Mouse (Mus musculus): ENCODE results near the gene Angptl2. TPM values are rescaled to one million over a fixed set of nuclear protein-coding genes. Genes with fewer than 3 reads are reported as not detected.

The Angptl2 gene
- polyA plus RNA-seq, 1 experiment from 2014 or later: 14.8 TPM

DNA sequence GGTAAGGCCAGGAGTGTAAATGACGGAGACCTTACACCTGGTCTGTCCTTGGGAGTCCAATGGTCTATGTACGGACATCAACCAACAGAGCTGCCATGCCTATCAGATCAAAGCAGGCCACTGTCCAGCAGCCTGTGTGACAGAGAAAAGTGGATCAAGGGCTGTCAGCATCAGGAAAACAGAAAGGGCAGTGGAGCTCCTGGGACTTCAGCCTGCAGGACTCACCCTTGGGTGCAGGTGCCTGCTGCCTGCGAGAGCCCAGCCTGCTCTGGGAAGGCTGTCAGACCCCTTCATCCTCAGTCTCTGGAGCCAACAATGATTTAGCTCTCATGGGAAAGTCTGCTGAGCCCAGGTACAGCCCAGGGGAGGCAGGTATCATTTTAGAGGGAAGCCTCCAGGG is 45.6 kb downstream of the Angptl2 start:
- Histone ChIP-seq H3K9ac (replicated peaks) (no peak overlapping the region), H3K4me1 (replicated peaks) (no peaks in the 10 kb centered on the region), H3K4me2 (replicated peaks) (no peak overlapping the region), H3K27ac (no peak overlapping the region), H3K9me3 (no peaks in the 10 kb centered on the region), H3K4me3 (replicated peaks) (no peak overlapping the region), H3K27me3 (no peaks in the 10 kb centered on the region), H3K36me3 (peaks cover 25% of the 10 kb centered on the region)
- ATAC-seq: no peak
- WGBS: 94% methylated on average over 3 of the region's 3 CpGs

DNA sequence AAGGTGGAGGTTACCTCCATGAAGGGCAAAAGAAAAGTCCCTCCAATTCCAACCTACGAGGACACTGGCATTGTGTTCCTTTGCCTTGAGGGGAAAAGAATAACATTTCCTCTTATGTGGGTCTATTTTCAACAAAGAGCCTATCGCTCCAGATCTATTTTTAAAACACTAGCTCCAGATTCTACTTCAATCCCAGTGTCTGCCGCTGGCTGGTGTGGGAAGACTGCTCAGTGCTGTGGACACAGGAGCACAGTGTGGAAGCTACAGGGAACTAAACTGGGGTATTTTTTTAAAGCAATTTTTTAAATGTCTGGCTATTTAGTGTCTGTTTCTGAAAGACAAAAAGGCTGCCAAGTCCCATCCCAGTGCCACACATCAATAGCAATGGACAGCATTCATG is 49.9 kb downstream of the Angptl2 start:
- Histone ChIP-seq H3K27ac (peak overlapping the region; percentile 27; the same call in 1 of the 2 replicates), H3K36me3 (peaks cover 23% of the 10 kb centered on the region), H3K4me1 (replicated peaks) (0 out of 2 replicates have a peak, but pooled peaks cover 5% of the 10 kb centered on the region)

DNA sequence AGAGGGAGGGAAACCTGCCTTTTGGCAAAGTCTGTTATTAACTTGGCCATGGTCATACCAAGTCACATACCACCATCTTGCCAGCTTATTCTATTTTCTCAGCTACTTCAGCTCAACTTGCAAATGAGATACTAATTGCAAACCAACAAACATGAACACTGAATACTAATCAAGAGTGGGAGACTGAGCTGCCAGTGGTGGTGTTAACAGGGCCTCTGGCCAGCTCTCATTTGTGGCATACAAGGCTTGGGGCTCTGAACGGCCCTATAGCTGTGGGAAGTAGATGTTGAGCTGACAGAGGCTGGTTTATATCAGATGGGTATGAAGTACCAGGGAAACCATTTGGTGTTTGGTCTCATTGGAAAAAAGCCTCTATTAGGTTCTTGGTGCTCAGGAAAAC is 51.2 kb downstream of the Angptl2 start:
- Histone ChIP-seq H3K4me3 (replicated peaks) (no peak overlapping the region), H3K36me3 (peaks cover 24% of the 10 kb centered on the region), H3K4me2 (replicated peaks) (no peak overlapping the region), H3K9me3 (no peaks in the 10 kb centered on the region), H3K27ac (no peak overlapping the region), H3K4me1 (replicated peaks) (peaks cover 11% of the 10 kb centered on the region; the same call in 1 of the 2 replicates), H3K9ac (replicated peaks) (no peak overlapping the region), H3K27me3 (no peaks in the 10 kb centered on the region)
- 76% methylated on average over 1 of the region's 1 CpGs for WGBS
- ATAC-seq: no peak

More for the DNA sequence above, 49.9 kb downstream of the Angptl2 start:
- H3K4me3 ChIP-seq (replicated peaks): no peak overlapping the region
- WGBS: 84% methylated on average over 3 of the region's 3 CpGs
- no peaks in the 10 kb centered on the region for H3K27me3 ChIP-seq
- H3K4me2 ChIP-seq (replicated peaks): no peak overlapping the region
- H3K9ac ChIP-seq (replicated peaks): no peak overlapping the region
- no peaks in the 10 kb centered on the region for H3K9me3 ChIP-seq
- ATAC-seq: no peak

DNA sequence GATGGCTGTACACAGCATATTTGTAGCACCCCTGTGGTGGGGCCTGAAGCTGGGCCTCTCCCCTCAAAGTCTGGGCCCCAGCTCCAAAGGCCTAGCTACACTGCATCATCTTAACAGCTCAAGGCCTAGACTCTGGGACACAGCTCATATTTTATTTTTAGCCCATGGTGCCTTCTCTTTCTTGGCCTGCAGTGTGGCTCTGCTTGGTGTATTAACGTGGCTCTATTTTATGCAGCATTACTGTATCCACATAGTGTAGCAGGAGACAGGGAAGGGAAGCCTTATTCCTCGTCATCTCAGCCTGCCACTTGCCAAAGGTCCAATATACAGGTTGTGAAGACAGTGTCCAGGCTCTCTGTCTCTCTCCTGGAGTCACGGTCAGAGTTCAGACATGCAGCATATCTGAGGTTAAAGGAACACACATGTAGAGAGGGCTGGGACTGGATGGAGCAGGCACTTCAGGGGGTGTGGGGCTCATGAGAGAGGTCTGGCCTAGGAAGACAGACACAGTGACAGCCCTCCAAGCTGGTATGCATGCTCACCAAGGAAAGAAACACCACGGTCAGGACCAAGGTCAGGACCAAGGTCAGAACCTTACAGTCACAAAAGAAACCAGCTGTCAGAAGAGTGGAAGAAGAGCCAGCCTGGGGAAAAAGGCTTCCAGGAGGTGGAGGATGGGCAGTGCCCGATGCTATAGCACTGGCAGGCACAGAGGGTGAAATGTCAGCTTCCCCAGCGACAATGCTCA is 52.7 kb downstream of the Angptl2 start:
- Histone ChIP-seq H3K9me3 (no peaks in the 10 kb centered on the region), H3K27me3 (no peaks in the 10 kb centered on the region), H3K4me1 (replicated peaks) (peaks cover 11% of the 10 kb centered on the region; the same call in 1 of the 2 replicates), H3K9ac (replicated peaks) (no peak overlapping the region), H3K36me3 (peaks cover 36% of the 10 kb centered on the region), H3K4me3 (replicated peaks) (no peak overlapping the region), H3K4me2 (replicated peaks) (no peak overlapping the region), H3K27ac (no peak overlapping the region)
- no peak for ATAC-seq
- 89% methylated on average over 6 of the region's 6 CpGs for WGBS

DNA sequence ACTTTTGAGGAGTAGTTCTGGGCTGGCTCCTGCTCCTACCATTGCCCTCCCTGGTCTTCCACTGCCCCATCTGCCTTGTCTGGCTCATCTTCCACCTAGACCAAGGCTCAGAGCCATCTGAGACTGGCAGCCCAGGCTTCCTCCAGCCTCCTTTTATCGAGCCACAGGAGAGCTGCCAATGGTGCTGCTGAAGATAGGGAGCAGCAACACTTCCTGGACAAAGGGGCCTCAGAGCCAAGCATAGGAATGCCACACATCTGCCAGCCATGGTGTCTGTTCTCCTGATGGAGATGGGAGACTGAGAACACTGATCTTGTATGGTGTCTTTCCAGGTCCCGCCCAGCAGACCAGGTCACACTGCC is 53.2 kb downstream of the Angptl2 start:
- H3K36me3 ChIP-seq: peaks cover 36% of the 10 kb centered on the region
- H3K4me2 ChIP-seq (replicated peaks): no peak overlapping the region
- H3K27ac ChIP-seq: no peak overlapping the region
- WGBS: 93% methylated on average over 2 of the region's 2 CpGs
- H3K9ac ChIP-seq (replicated peaks): no peak overlapping the region
- peaks cover 11% of the 10 kb centered on the region; the same call in 1 of the 2 replicates for H3K4me1 ChIP-seq (replicated peaks)
- ATAC-seq: no peak
- H3K27me3 ChIP-seq: no peaks in the 10 kb centered on the region
- H3K4me3 ChIP-seq (replicated peaks): no peak overlapping the region
- H3K9me3 ChIP-seq: no peaks in the 10 kb centered on the region

DNA sequence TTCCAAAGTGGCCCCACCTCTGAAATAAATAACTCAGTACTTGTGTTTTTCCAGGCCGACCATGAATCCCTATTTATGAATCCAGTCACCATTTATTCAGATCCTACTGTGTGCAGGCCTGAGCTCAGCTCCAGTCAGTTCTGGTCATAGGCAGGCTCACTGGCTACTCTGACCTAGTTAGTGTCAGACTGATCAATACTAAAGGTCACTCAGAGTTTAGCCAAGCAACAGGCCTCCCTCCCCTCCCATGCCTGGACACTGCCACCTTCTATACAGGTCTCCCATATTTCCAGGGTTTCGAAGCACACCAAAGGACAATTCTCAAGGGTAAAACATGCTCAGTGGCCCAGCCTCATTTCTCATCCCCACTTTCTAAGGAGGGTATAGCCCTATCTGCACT is 54.7 kb downstream of the Angptl2 start:
- H3K4me3 ChIP-seq (replicated peaks): no peak overlapping the region
- 97% methylated on average over 2 of the region's 2 CpGs for WGBS
- peaks cover 43% of the 10 kb centered on the region for H3K36me3 ChIP-seq
- peaks cover 11% of the 10 kb centered on the region; the same call in 1 of the 2 replicates for H3K4me1 ChIP-seq (replicated peaks)
- H3K9me3 ChIP-seq: no peaks in the 10 kb centered on the region
- H3K27ac ChIP-seq: no peak overlapping the region
- H3K9ac ChIP-seq (replicated peaks): no peak overlapping the region
- H3K4me2 ChIP-seq (replicated peaks): no peak overlapping the region
- no peaks in the 10 kb centered on the region for H3K27me3 ChIP-seq
- no peak for ATAC-seq

DNA sequence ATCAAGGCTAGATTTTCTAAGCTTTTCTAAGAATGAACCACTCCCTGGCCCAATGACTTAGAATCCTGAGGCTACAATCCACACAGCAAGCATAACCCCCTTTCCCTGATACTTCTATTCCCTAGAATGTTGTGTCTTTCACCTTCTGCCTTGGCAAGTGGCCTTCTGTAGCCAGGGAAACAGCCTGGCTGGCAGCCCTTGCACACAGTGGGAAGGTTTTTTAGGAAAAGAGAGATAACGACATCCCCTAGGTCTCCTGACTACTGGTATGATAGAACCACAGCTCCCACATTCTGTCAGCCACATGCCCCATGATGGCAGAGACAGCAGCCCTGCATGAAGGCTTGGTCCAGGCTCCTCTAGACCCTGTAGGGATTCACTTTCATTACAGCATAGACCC is 55.6 kb downstream of the Angptl2 start:
- no peak overlapping the region for H3K27ac ChIP-seq
- no peak overlapping the region for H3K4me2 ChIP-seq (replicated peaks)
- H3K36me3 ChIP-seq: peaks cover 45% of the 10 kb centered on the region
- no peak overlapping the region for H3K9ac ChIP-seq (replicated peaks)
- H3K9me3 ChIP-seq: no peaks in the 10 kb centered on the region
- no peak for ATAC-seq
- 60% methylated on average over 1 of the region's 1 CpGs for WGBS
- H3K4me1 ChIP-seq (replicated peaks): peaks cover 11% of the 10 kb centered on the region; the same call in 1 of the 2 replicates
- no peaks in the 10 kb centered on the region for H3K27me3 ChIP-seq
- no peak overlapping the region for H3K4me3 ChIP-seq (replicated peaks)

DNA sequence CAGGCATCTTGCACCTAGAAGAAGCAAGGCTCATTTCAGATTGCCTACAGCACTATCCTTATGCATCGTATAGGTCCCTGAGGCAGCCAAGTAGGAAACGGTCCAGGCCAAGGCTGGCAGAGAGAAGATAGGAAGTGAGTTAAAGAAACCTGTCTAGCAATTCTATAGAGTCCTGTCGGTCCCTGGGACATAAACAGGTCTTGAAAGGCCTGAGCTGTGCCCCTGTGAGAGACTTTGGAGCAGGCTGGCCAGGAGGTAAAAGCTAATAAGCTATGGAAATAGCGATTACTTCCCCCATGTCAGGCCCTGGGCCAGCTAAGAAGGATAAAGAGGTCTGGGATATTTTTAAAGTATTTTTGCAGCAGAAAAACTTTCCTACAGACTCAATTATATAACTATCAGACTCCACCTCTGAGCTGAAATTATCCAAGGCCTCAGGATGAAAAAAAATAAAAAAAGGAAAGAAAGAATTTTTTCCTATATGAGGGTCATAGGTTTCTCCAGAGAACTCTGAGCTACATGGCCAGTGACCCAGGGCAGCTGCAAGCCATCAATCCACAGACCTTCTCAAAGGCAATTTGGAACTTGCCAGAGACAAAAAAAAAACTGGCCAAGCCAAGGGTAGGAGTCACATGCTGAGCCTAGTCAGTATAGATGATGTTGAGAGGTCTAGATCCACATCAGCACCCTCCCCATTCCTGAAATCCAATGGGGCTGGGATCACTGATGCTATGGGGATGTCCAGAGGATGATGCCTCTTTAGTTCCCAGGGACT is 57.0 kb downstream of the Angptl2 start:
- Histone ChIP-seq H3K27ac (no peak overlapping the region), H3K9me3 (no peaks in the 10 kb centered on the region), H3K4me1 (replicated peaks) (peaks cover 6% of the 10 kb centered on the region; the same call in 1 of the 2 replicates), H3K4me2 (replicated peaks) (no peak overlapping the region), H3K36me3 (peaks cover 45% of the 10 kb centered on the region), H3K4me3 (replicated peaks) (no peak overlapping the region), H3K27me3 (no peaks in the 10 kb centered on the region), H3K9ac (replicated peaks) (no peak overlapping the region)
- no peak for ATAC-seq
- WGBS: 87% methylated on average over 4 of the region's 4 CpGs

DNA sequence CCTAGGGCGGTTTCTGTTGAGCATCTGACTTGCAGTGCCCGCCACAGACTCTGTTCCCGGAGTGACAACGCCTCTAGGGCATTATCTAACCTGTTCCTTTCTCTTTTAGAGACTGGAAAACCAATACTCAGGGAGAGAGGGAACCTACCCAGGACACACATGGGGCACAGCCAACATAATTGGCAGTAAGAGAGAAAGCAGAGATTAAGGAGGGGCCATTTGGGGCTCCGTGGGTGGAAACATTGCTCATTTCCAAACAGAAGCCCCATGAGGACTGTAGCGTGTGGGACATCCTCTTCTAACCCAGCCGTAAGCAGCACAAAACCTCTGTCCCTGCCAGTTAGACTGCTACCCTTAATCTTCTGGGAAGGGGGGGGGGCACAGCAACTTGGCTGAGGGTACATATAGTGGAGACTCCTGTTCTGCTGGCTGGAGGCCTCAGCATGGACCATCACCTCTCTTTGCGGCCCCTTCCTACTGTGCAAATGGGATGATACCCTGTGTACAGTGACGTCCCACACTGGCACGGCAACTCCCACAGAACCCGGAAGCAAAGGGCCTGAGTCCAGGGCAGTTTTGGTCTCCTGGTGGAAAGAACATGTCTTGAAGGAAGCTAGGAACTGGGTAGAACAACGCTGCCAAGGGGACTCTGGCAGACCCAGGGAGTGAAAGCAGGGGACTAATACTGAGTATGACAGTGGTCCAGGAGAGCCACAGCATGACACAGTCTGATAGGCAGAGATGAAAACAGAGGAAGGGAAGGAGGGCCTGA is 59.0 kb downstream of the Angptl2 start:
- ATAC-seq: no peak
- Histone ChIP-seq H3K4me2 (replicated peaks) (no peak overlapping the region), H3K27ac (no peak overlapping the region), H3K4me3 (replicated peaks) (no peak overlapping the region), H3K9me3 (no peaks in the 10 kb centered on the region), H3K36me3 (peaks cover 29% of the 10 kb centered on the region), H3K9ac (replicated peaks) (no peak overlapping the region), H3K27me3 (no peaks in the 10 kb centered on the region), H3K4me1 (replicated peaks) (peaks cover 6% of the 10 kb centered on the region; the same call in 1 of the 2 replicates)
- 85% methylated on average over 12 of the region's 12 CpGs for WGBS

DNA sequence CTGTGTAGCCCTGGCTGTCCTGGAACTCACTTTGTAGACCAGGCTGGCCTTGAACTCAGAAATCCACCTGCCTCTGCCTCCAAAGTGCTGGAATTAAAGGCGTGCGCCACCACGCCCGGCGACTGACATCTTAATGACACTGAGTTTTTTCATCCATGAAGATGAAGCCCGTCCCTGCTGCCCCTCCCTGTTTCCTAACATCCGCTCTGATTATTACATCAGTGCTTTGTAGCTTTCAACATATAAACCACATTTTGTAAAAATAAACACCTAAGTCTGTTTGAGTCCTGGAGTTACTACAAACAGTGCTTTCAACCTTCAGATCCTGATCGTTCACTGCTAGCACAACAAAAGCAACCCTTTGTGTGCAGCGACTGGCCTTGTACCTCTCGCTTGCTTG is 63.9 kb downstream of the Angptl2 start:
- 85% methylated on average over 10 of the region's 10 CpGs for WGBS
- 0 out of 2 replicates have a peak, but pooled peaks cover 3% of the 10 kb centered on the region for H3K4me1 ChIP-seq (replicated peaks)
- no peak for ATAC-seq

DNA sequence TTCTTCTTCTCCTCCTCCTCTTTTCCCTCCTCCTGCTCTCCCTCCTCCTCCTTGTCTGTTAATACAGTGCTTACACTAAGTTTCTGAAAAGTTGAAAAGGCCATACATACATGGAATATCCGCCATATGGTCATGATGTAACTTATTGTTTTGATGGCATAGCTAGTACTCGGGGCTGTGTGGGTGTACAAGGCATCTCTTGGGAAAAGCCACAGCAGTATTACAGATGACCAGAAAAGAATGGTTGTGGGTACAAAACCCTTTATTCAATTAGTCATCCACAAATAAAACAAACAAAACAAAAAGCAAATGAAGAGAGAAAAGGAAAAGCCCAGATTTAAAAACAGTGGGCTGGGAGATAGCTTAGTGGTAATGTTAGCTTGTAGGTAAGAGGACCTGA is 64.7 kb downstream of the Angptl2 start:
- Histone ChIP-seq H3K9me3 (no peaks in the 10 kb centered on the region), H3K4me1 (replicated peaks) (0 out of 2 replicates have a peak, but pooled peaks cover 3% of the 10 kb centered on the region), H3K4me2 (replicated peaks) (no peak overlapping the region), H3K4me3 (replicated peaks) (no peak overlapping the region), H3K9ac (replicated peaks) (no peak overlapping the region), H3K27ac (no peak overlapping the region), H3K27me3 (no peaks in the 10 kb centered on the region), H3K36me3 (peaks cover 24% of the 10 kb centered on the region)
- 88% methylated on average over 2 of the region's 2 CpGs for WGBS
- ATAC-seq: no peak

More for the DNA sequence above, 63.9 kb downstream of the Angptl2 start:
- Histone ChIP-seq H3K9ac (replicated peaks) (no peak overlapping the region), H3K27ac (no peak overlapping the region), H3K36me3 (peaks cover 31% of the 10 kb centered on the region), H3K4me3 (replicated peaks) (no peak overlapping the region), H3K27me3 (no peaks in the 10 kb centered on the region), H3K9me3 (no peaks in the 10 kb centered on the region), H3K4me2 (replicated peaks) (no peak overlapping the region)

DNA sequence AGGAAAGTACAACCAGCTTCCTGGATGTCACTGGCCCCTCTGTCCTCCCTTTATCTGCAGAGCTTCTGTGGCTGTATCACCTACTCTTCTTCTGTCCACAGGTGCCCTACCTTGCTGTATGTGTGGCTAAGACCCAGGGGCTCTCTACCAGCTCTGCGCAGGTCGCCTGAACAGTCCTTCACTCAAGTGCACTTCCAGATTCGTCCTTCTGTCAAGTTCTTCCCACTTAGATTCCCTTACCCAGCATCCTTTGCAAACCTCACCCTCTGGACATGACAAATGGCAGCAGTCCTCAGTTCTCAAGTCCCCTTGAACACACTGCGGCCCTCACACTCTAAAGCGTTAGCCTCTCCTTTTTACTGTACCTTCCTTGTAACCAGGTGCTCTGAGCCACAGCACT is 65.9 kb downstream of the Angptl2 start:
- no peak overlapping the region for H3K4me2 ChIP-seq (replicated peaks)
- peaks cover 22% of the 10 kb centered on the region for H3K36me3 ChIP-seq
- H3K9ac ChIP-seq (replicated peaks): no peak overlapping the region
- H3K27ac ChIP-seq: no peak overlapping the region
- no peak overlapping the region for H3K4me3 ChIP-seq (replicated peaks)
- H3K9me3 ChIP-seq: no peaks in the 10 kb centered on the region
- WGBS: 90% methylated on average over 5 of the region's 5 CpGs
- no peak for ATAC-seq
- no peaks in the 10 kb centered on the region for H3K27me3 ChIP-seq
- H3K4me1 ChIP-seq (replicated peaks): 0 out of 2 replicates have a peak, but pooled peaks cover 3% of the 10 kb centered on the region
